Mouse (Mus musculus) CH12.LX (cell line): ENCODE data around the gene St6galnac6. TPM values are rescaled to one million over a fixed set of nuclear protein-coding genes. Genes with fewer than 3 reads are reported as not detected.

Experiments
- DNase-seq: peaks from one replicate; pipeline ENCODE4 v3.0.0-alpha.2; 2013; ENCODE audit errors: extremely low read depth
- H3K27ac ChIP-seq: 2 replicates; pipeline ENCODE4 v1.5.1; 2012; ENCODE audit warnings: low read depth, mild to moderate bottlenecking, control low read depth, moderate library complexity; ENCODE audit not compliant: insufficient read depth
- H3K27me3 ChIP-seq: replicated peaks from 2 replicates; pipeline ENCODE3; 2012; ENCODE audit warnings: inconsistent platforms
- H3K36me3 ChIP-seq, 2 experiments: replicated peaks in 1 of 2; 2 replicates each; pipeline versions ENCODE3 to v1.6.1; 2012; ENCODE audit warnings: inconsistent platforms in 1 of 2, low read length in 1 of 2, mild to moderate bottlenecking in 1 of 2, mixed read lengths in 1 of 2, moderate library complexity in 1 of 2; ENCODE audit not compliant: control insufficient read depth in 1 of 2, insufficient read depth in 1 of 2
- H3K4me1 ChIP-seq, 2 experiments: 2 replicates each; pipeline ENCODE4 v1.6.1; 2012; ENCODE audit warnings: inconsistent platforms in 1 of 2, moderate library complexity in 1 of 2; ENCODE audit not compliant: insufficient read depth in 2 of 2, control insufficient read depth in 1 of 2
- H3K4me2 ChIP-seq: 2 replicates; pipeline ENCODE4 v1.6.1; 2012; ENCODE audit warnings: low read depth, mild to moderate bottlenecking, control low read depth; ENCODE audit not compliant: poor library complexity, insufficient read depth, severe bottlenecking
- H3K4me3 ChIP-seq, 3 experiments: fragments of 150-350 bp in 1 of 3; sonication (generic) in 1 of 3; replicated peaks in 1 of 3; 2 replicates each; pipeline versions ENCODE3 to v1.5.1; 2011 to 2012; ENCODE audit warnings: low read depth in 2 of 3, low read length in 2 of 3, mild to moderate bottlenecking in 2 of 3, moderate library complexity in 2 of 3, control low read depth in 1 of 3, improper control_type of control experiment in 1 of 3, inconsistent platforms in 1 of 3, mixed read lengths in 1 of 3; ENCODE audit not compliant: poor library complexity in 1 of 3
- H3K79me2 ChIP-seq: replicated peaks from 2 replicates; pipeline ENCODE4 v1.6.1; 2012; ENCODE audit warnings: mild to moderate bottlenecking, moderate library complexity; ENCODE audit not compliant: control insufficient read depth, poor library complexity, insufficient read depth, severe bottlenecking; ENCODE audit errors: extremely low read depth
- H3K9ac ChIP-seq: 2 replicates; pipeline ENCODE4 v1.6.1; 2012; ENCODE audit warnings: low read depth, mild to moderate bottlenecking, control low read depth, moderate library complexity; ENCODE audit not compliant: insufficient read depth
- H3K9me3 ChIP-seq: replicated peaks from 2 replicates; pipeline ENCODE3; 2012; ENCODE audit warnings: low read length, inconsistent platforms, mixed read lengths
- BHLHE40 ChIP-seq: IDR thresholded peaks from 2 replicates; pipeline ENCODE4 v1.6.1; 2011; ENCODE audit warnings: mild to moderate bottlenecking, low read depth, low read length, improper control_type of control experiment
- CHD1 ChIP-seq: IDR thresholded peaks from 2 replicates; pipeline ENCODE4 v1.6.1; 2012; ENCODE audit warnings: low read depth, low read length, improper control_type of control experiment, inconsistent platforms
- CHD2 ChIP-seq: IDR thresholded peaks from 2 replicates; pipeline ENCODE4 v1.6.1; 2011; ENCODE audit warnings: low read length, improper control_type of control experiment
- CTCF ChIP-seq, 2 experiments: IDR thresholded peaks in 1 of 2; conservative IDR thresholded peaks in 1 of 2; 2 replicates each; pipeline ENCODE4 v1.5.1; 2011 to 2012; ENCODE audit warnings: low read depth in 2 of 2, low read length in 2 of 2, improper control_type of control experiment in 1 of 2, inconsistent platforms in 1 of 2, mild to moderate bottlenecking in 1 of 2, moderate library complexity in 1 of 2
- E2F4 ChIP-seq: IDR thresholded peaks from 2 replicates; pipeline ENCODE4 v1.6.1; 2011; ENCODE audit warnings: low read depth, low read length, improper control_type of control experiment; ENCODE audit not compliant: insufficient replicate concordance
- ELF1 ChIP-seq: IDR thresholded peaks from 2 replicates; pipeline ENCODE4 v1.6.1; 2014; ENCODE audit warnings: low read depth, mild to moderate bottlenecking, inconsistent platforms, low read length, improper control_type of control experiment
- EP300 ChIP-seq: IDR thresholded peaks from 2 replicates; pipeline ENCODE4 v1.6.1; 2011; ENCODE audit warnings: low read length, improper control_type of control experiment
- ETS1 ChIP-seq: conservative IDR thresholded peaks from 2 replicates; pipeline ENCODE4 v1.6.1; 2012; ENCODE audit warnings: low read depth, mild to moderate bottlenecking, inconsistent platforms, low read length, improper control_type of control experiment, moderate library complexity
- GABPA ChIP-seq: IDR thresholded peaks from 2 replicates; pipeline ENCODE4 v1.6.1; 2012; ENCODE audit warnings: low read depth, low read length, improper control_type of control experiment, inconsistent platforms; ENCODE audit not compliant: insufficient replicate concordance
- HCFC1 ChIP-seq: IDR thresholded peaks from 2 replicates; pipeline ENCODE4 v1.6.1; 2012; ENCODE audit warnings: low read depth, mild to moderate bottlenecking, inconsistent platforms, low read length, improper control_type of control experiment
- IRF4 ChIP-seq: IDR thresholded peaks from 2 replicates; pipeline ENCODE4 v1.6.1; 2014; ENCODE audit warnings: low read depth, mild to moderate bottlenecking, inconsistent platforms, low read length, improper control_type of control experiment
- JUN ChIP-seq: IDR thresholded peaks from 2 replicates; pipeline ENCODE4 v1.6.1; 2011; ENCODE audit warnings: low read depth, mild to moderate bottlenecking, low read length, improper control_type of control experiment, moderate library complexity; ENCODE audit not compliant: insufficient read depth
- JUND ChIP-seq: conservative IDR thresholded peaks from 2 replicates; pipeline ENCODE4 v1.6.1; 2011; ENCODE audit warnings: low read depth, low read length, improper control_type of control experiment
- KAT2A ChIP-seq: IDR thresholded peaks from 2 replicates; pipeline ENCODE4 v1.6.1; 2012; ENCODE audit warnings: low read length, improper control_type of control experiment, inconsistent platforms; ENCODE audit not compliant: insufficient replicate concordance
- MAFK ChIP-seq: IDR thresholded peaks from 2 replicates; pipeline ENCODE4 v1.6.1; 2011; ENCODE audit warnings: low read length, improper control_type of control experiment; ENCODE audit not compliant: insufficient replicate concordance
- MAX ChIP-seq: IDR thresholded peaks from 2 replicates; pipeline ENCODE4 v1.6.1; 2011; ENCODE audit warnings: low read length, improper control_type of control experiment
- MAZ ChIP-seq: IDR thresholded peaks from 2 replicates; pipeline ENCODE4 v1.6.1; 2012; ENCODE audit warnings: low read depth, mild to moderate bottlenecking, inconsistent platforms, low read length, improper control_type of control experiment, moderate library complexity
- MEF2A ChIP-seq: IDR thresholded peaks from 2 replicates; pipeline ENCODE4 v1.6.1; 2014; ENCODE audit warnings: low read depth, mild to moderate bottlenecking, inconsistent platforms, low read length, improper control_type of control experiment, borderline replicate concordance
- MXI1 ChIP-seq: IDR thresholded peaks from 2 replicates; pipeline ENCODE4 v1.6.1; 2011; ENCODE audit warnings: mild to moderate bottlenecking, low read depth, low read length, improper control_type of control experiment
- MYC ChIP-seq: IDR thresholded peaks from 2 replicates; pipeline ENCODE4 v1.6.1; 2011; ENCODE audit warnings: low read depth, mild to moderate bottlenecking, improper control_type of control experiment, low read length
- NELFE ChIP-seq: IDR thresholded peaks from 2 replicates; pipeline ENCODE4 v1.6.1; 2011; ENCODE audit warnings: low read depth, low read length, improper control_type of control experiment
- NRF1 ChIP-seq: IDR thresholded peaks from 2 replicates; pipeline ENCODE4 v1.6.1; 2014; ENCODE audit warnings: low read depth, mild to moderate bottlenecking, inconsistent platforms, low read length, improper control_type of control experiment, moderate library complexity
- PAX5 ChIP-seq: IDR thresholded peaks from 2 replicates; pipeline ENCODE4 v1.6.1; 2012; ENCODE audit warnings: low read length, inconsistent platforms, mixed read lengths
- POLR2A ChIP-seq: IDR thresholded peaks from 2 replicates; pipeline ENCODE4 v1.6.1; 2011; ENCODE audit warnings: low read depth, mild to moderate bottlenecking, improper control_type of control experiment, low read length
- POLR2AphosphoS2 ChIP-seq: IDR thresholded peaks from 2 replicates; pipeline ENCODE4 v1.6.1; 2011; ENCODE audit warnings: low read depth, low read length, improper control_type of control experiment
- RAD21 ChIP-seq: IDR thresholded peaks from 2 replicates; pipeline ENCODE4 v1.6.1; 2011; ENCODE audit warnings: low read depth, mild to moderate bottlenecking, low read length, improper control_type of control experiment, moderate library complexity
- RCOR1 ChIP-seq: conservative IDR thresholded peaks from 2 replicates; pipeline ENCODE4 v1.6.1; 2012; ENCODE audit warnings: low read depth, mild to moderate bottlenecking, inconsistent platforms, low read length, improper control_type of control experiment
- SIN3A ChIP-seq: IDR thresholded peaks from 2 replicates; pipeline ENCODE4 v1.6.1; 2012; ENCODE audit warnings: low read length, improper control_type of control experiment, inconsistent platforms
- SMC3 ChIP-seq: IDR thresholded peaks from 2 replicates; pipeline ENCODE4 v1.6.1; 2011; ENCODE audit warnings: low read depth, low read length, improper control_type of control experiment
- TBP ChIP-seq: conservative IDR thresholded peaks from 2 replicates; pipeline ENCODE4 v1.6.1; 2011; ENCODE audit warnings: low read depth, low read length, improper control_type of control experiment
- TCF12 ChIP-seq: IDR thresholded peaks from 2 replicates; pipeline ENCODE4 v1.6.1; 2014; ENCODE audit warnings: low read depth, mild to moderate bottlenecking, inconsistent platforms, low read length, improper control_type of control experiment
- UBTF ChIP-seq: IDR thresholded peaks from 2 replicates; pipeline ENCODE4 v1.6.1; 2012; ENCODE audit warnings: low read depth, mild to moderate bottlenecking, inconsistent platforms, low read length, improper control_type of control experiment, moderate library complexity
- USF1 ChIP-seq: IDR thresholded peaks from 2 replicates; pipeline ENCODE4 v1.6.1; 2014; ENCODE audit warnings: low read depth, mild to moderate bottlenecking, inconsistent platforms, low read length, improper control_type of control experiment
- USF2 ChIP-seq: conservative IDR thresholded peaks from 2 replicates; pipeline ENCODE4 v1.6.1; 2011; ENCODE audit warnings: low read depth, low read length, improper control_type of control experiment
- ZC3H11A ChIP-seq: IDR thresholded peaks from 2 replicates; pipeline ENCODE4 v1.6.1; 2012; ENCODE audit warnings: low read depth, mild to moderate bottlenecking, inconsistent platforms, low read length, improper control_type of control experiment
- ZKSCAN1 ChIP-seq: IDR thresholded peaks from 2 replicates; pipeline ENCODE4 v1.6.1; 2012; ENCODE audit warnings: low read depth, inconsistent platforms, low read length, improper control_type of control experiment, borderline replicate concordance
- ZMIZ1 ChIP-seq: IDR thresholded peaks from 2 replicates; pipeline ENCODE4 v1.6.1; 2012; ENCODE audit warnings: low read depth, mild to moderate bottlenecking, inconsistent platforms, low read length, improper control_type of control experiment
- ZNF384 ChIP-seq: IDR thresholded peaks from 2 replicates; pipeline ENCODE4 v1.6.1; 2012; ENCODE audit warnings: low read depth, low read length, improper control_type of control experiment, inconsistent platforms
- dilution Hi-C: fragments of 300-500 bp; cut with MboI; formaldehyde crosslinking; loops from 2 replicates; pipeline ENCODE4 v1.14.3; 2020; ENCODE audit warnings: low sequenced_read_pairs; ENCODE audit not compliant: extremely low pct_unique_long_range_greater_than_20kb, extremely low pct_ligation_motif_present
- in situ Hi-C: fragments of 300-500 bp; cut with MboI; formaldehyde crosslinking; loops from 3 replicates; pipeline ENCODE4 v1.14.3; 2019; ENCODE audit warnings: low sequenced_read_pairs, low pct_ligation_motif_present, low pct_unique_long_range_greater_than_20kb, mixed read lengths
- polyA plus RNA-seq: library from polyadenylated mRNA; unstranded; fragments of >175 nt; gene quantifications from 2 replicates; pipeline ENCODE4 v1.2.1, GENCODE M21; 2012; ENCODE audit warnings: low read depth; ENCODE audit not compliant: insufficient read length
- total RNA-seq, 2 experiments: library from RNA; depleted of rRNA; stranded (reverse); fragments of 300-350 nt in 1 of 2; fragments of >200 nt in 1 of 2; gene quantifications; 2 replicates each; pipeline ENCODE4 v1.2.3; 2012 to 2014

The St6galnac6 gene
- total and polyA plus RNA-seq, 3 experiments: 12.9 to 13.9 (median 13.3) TPM

GRCm38 (mm10) chr2:32587731-32588321 is 11.7 kb upstream of the St6galnac6 start:
- Histone ChIP-seq H3K36me3 (peaks cover 15 to 36% of the 10 kb centered on the region in 2 experiments), H3K27me3 (no peaks in the 10 kb centered on the region), H3K9me3 (no peaks in the 10 kb centered on the region), H3K9ac (peak overlapping the region; percentile 81), H3K4me1 (peaks cover 20 to 35% of the 10 kb centered on the region in 2 experiments), H3K4me3 (peak overlapping the region; percentile 72 to 97 (median 82)), H3K27ac (peak overlapping the region; percentile 67), H3K79me2 (peaks cover 34% of the 10 kb centered on the region), H3K4me2 (peak overlapping the region; percentile 86)
- dilution Hi-C loops (no loop called here), in situ Hi-C loops (loop anchor here (5.0 kb wide), 1 partner anchor 94 kb away; no protein-coding TSS in a partner anchor)
- peak; percentile 85 for DNase-seq
- TF ChIP-seq BHLHE40 (peak; percentile 89), TCF12 (peak; percentile 74), POLR2A (peak; percentile 53), CHD2 (peak; percentile 52; the same call in 1 of the 2 replicates), SMC3 (no peak), PAX5 (no peak), E2F4 (no peak), USF1 (no peak), MEF2A (peak; percentile 74), CTCF (conservative IDR thresholded peaks at IDR 0.05 in 1 of 2, IDR thresholded peaks at IDR 0.05 in 1 of 2; ENCODE audit: low read depth in 2 of 2, low read length in 2 of 2) (no peak), ZMIZ1 (no peak), JUND (no peak), USF2 (no peak), ELF1 (peak; percentile 27; the same call in 1 of the 2 replicates), MAX (peak; percentile 98), TBP (no peak), ZKSCAN1 (peak; percentile 36), MAZ (peak; percentile 88; the same call in 1 of the 2 replicates), MXI1 (peak; percentile 97), MYC (peak; percentile 100), KAT2A (0 out of 2 replicates have a peak, but pooled peaks have one; percentile 26), SIN3A (peak; percentile 92), UBTF (no peak), NRF1 (peak; percentile 65), NELFE (peak; percentile 60; the same call in 1 of the 2 replicates), GABPA (no peak), ZC3H11A (no peak), MAFK (no peak), RAD21 (no peak), JUN (no peak), EP300 (no peak), POLR2AphosphoS2 (no peak), ETS1 (peak; percentile 72), HCFC1 (peak; percentile 52), RCOR1 (0 out of 2 replicates have a peak, but pooled peaks have one; percentile 38), IRF4 (peak; percentile 79), ZNF384 (no peak), CHD1 (no peak)
